Mouse (Mus musculus) G1E (cell line): ENCODE measurements around the gene Cask.

ENCODE experiments used
- CTCF ChIP-seq: IDR thresholded peaks from 2 replicates; pipeline ENCODE4 v1.5.1; 2012; ENCODE audit warnings: low read depth, low read length, inconsistent platforms, mixed read lengths
- GATA1 ChIP-seq: IDR thresholded peaks from 2 replicates; pipeline ENCODE4 v1.6.1; 2012; ENCODE audit warnings: borderline replicate concordance, low read length, inconsistent platforms, mixed read lengths
- TAL1 ChIP-seq: conservative IDR thresholded peaks from 2 replicates; pipeline ENCODE4 v1.6.1; 2012; ENCODE audit warnings: low read depth, low read length, inconsistent platforms, mixed read lengths

GRCm38 (mm10) chrX:13469160-13470116, 381.7 kb downstream of the Cask start:
- TF ChIP-seq TAL1, result no peak
- no peak for TF ChIP-seq CTCF
- no peak for TF ChIP-seq GATA1
